Mouse (Mus musculus): ENCODE measurements around the gene Hoxc10. TPM values are rescaled to one million over a fixed set of nuclear protein-coding genes. Genes with fewer than 3 reads are reported as not detected.

The Hoxc10 gene
- polyA plus RNA-seq, 1 experiment from 2014 or later = 49.0 TPM

DNA sequence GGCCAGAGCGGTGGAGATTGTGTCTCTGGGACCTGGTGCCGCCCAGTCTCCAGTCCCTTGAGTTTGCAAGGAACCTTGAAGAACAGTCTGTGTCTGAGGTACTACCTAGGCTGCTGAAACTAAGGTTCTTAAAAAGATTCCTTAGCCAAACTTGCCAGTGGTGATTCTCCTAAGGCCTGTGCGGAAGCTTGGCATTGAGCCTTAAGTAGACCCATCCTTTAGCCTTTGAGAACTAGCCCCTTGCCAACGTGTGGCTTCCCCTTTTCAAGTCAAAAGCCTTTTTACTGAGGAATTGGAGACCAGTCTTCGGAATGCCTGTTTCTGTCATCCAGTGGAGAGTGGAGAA lies 23.2 kb upstream of the Hoxc10 start:
- 13% methylated on average over 5 of the region's 5 CpGs for WGBS
- H3K4me3 ChIP-seq (ENCODE audit: low read length) = peak overlapping the region; percentile 41
- peaks cover 97% of the 10 kb centered on the region for H3K27me3 ChIP-seq (ENCODE audit: insufficient read depth, low read length)
- H3K9ac ChIP-seq (replicated peaks; ENCODE audit: low read length) = no peak overlapping the region
- H3K36me3 ChIP-seq (ENCODE audit: insufficient read depth, low read length) = no peaks in the 10 kb centered on the region
- H3K9me3 ChIP-seq (ENCODE audit: low read length) = no peaks in the 10 kb centered on the region
- H3K4me2 ChIP-seq (replicated peaks; ENCODE audit: low read depth, low read length) = peak overlapping the region; percentile 60
- no peak overlapping the region for H3K27ac ChIP-seq (ENCODE audit: low read length)
- H3K4me1 ChIP-seq (ENCODE audit: insufficient read depth, low read length) = peaks cover 15% of the 10 kb centered on the region
- no peak for ATAC-seq (ENCODE audit: low FRiP score, low TSS enrichment)

DNA sequence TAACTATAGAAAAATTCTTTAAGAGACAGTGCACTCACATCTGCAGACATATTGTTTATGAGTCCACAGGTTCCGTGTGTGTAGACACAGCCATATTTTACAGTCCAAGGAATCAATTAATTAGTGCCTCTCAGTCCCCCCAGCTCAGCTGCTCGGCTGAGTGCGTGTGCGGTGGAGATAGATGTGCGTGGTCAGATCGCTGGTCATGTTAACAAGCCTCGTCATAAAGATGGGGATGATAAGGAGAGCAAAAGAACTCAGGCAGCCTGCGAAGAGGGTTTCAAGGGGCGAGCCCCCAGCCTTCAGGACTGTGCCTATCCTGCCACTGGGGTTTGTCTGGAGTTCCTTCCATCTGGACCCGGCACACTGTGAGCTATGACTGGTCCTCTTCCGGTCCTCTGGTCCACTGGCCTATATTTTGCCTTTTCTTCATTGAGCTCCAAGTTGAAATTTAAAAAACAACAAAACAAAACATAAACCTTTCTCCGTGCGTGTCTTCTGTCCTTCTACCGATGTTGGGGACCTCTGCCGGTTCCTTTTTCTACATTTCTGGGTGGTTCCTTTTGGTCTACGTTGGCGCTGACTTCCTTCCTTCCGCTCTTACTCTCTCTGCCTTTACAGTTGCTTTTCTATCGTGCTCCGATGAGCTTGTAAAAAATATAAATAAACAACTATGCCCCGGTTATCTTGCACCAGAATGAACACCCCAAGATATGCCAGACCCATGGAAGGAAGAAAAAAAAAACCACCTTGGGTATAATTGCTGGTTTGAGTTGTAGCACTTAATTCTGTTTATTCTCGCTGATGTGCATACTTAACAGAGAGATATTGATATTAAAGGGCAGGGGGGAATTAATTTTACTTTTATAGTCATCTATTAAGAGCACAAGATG lies 21.2 kb upstream of the Hoxc10 start:
- no peak overlapping the region for H3K27ac ChIP-seq (ENCODE audit: low read length)
- no peaks in the 10 kb centered on the region for H3K9me3 ChIP-seq (ENCODE audit: low read length)
- no peak for ATAC-seq (ENCODE audit: low FRiP score, low TSS enrichment)
- H3K36me3 ChIP-seq (ENCODE audit: insufficient read depth, low read length) = no peaks in the 10 kb centered on the region
- peaks cover 6% of the 10 kb centered on the region; the same call in 1 of the 2 replicates for H3K4me1 ChIP-seq (ENCODE audit: insufficient read depth, low read length)
- no peak overlapping the region for H3K4me3 ChIP-seq (ENCODE audit: low read length)
- H3K4me2 ChIP-seq (replicated peaks; ENCODE audit: low read depth, low read length) = no peak overlapping the region
- 16% methylated on average over 22 of the region's 22 CpGs for WGBS
- H3K9ac ChIP-seq (replicated peaks; ENCODE audit: low read length) = no peak overlapping the region
- H3K27me3 ChIP-seq (ENCODE audit: insufficient read depth, low read length) = peaks cover 97% of the 10 kb centered on the region

DNA sequence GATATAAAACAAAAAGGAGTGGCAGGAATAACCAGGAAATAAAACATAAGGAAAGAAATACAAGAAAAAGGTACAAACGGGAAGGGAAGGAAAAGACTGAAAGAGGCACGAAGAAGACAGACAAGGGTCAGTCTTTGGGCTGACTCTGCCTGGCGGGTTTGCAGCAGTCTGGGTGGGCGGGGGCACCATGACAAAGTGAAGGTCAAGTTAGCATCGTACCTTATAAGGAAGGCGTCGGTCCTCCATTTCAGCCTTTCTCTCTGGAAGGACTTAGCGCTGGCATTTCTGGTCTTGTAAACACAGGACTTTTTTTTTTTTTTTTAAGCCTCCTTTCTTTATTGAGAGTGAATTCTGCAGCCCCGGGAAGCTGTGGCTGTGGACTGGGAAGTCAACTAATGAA lies 19.3 kb upstream of the Hoxc10 start:
- no peak overlapping the region for H3K4me2 ChIP-seq (replicated peaks; ENCODE audit: low read depth, low read length)
- H3K4me3 ChIP-seq (ENCODE audit: low read length) = no peak overlapping the region
- H3K9ac ChIP-seq (replicated peaks; ENCODE audit: low read length) = no peak overlapping the region
- no peak overlapping the region for H3K27ac ChIP-seq (ENCODE audit: low read length)
- H3K36me3 ChIP-seq (ENCODE audit: insufficient read depth, low read length) = no peaks in the 10 kb centered on the region
- ATAC-seq (ENCODE audit: low FRiP score, low TSS enrichment) = no peak
- peaks cover 6% of the 10 kb centered on the region; the same call in 1 of the 2 replicates for H3K4me1 ChIP-seq (ENCODE audit: insufficient read depth, low read length)
- H3K27me3 ChIP-seq (ENCODE audit: insufficient read depth, low read length) = peaks cover 97% of the 10 kb centered on the region
- 6% methylated on average over 9 of the region's 9 CpGs for WGBS
- no peaks in the 10 kb centered on the region for H3K9me3 ChIP-seq (ENCODE audit: low read length)

DNA sequence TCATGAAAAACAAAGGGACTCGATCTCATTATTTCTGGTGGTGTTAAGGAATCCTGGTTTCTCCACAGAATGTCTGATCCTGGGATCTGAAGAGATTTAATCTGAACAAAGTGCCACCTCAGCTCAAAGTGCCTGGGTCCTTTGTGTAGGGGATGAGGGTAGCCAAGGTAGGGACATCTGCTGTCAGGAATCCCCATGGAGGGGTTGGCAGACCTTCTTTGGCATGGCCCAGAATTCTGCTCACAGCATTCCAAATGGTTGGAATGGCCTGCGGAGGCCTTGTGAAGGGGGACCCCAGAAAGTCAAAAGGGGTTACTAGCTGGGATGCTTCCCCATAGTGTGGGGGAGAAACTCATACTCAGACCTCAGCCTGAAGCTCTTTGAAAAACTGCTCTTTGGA lies 17.8 kb upstream of the Hoxc10 start:
- no peak overlapping the region for H3K9ac ChIP-seq (replicated peaks; ENCODE audit: low read length)
- no peak overlapping the region for H3K4me2 ChIP-seq (replicated peaks; ENCODE audit: low read depth, low read length)
- no peak overlapping the region for H3K27ac ChIP-seq (ENCODE audit: low read length)
- H3K36me3 ChIP-seq (ENCODE audit: insufficient read depth, low read length) = no peaks in the 10 kb centered on the region
- no peaks in the 10 kb centered on the region for H3K4me1 ChIP-seq (ENCODE audit: insufficient read depth, low read length)
- H3K4me3 ChIP-seq (ENCODE audit: low read length) = no peak overlapping the region
- 31% methylated on average over 2 of the region's 2 CpGs for WGBS
- H3K9me3 ChIP-seq (ENCODE audit: low read length) = no peaks in the 10 kb centered on the region
- ATAC-seq (ENCODE audit: low FRiP score, low TSS enrichment) = no peak
- H3K27me3 ChIP-seq (ENCODE audit: insufficient read depth, low read length) = peaks cover 96% of the 10 kb centered on the region

DNA sequence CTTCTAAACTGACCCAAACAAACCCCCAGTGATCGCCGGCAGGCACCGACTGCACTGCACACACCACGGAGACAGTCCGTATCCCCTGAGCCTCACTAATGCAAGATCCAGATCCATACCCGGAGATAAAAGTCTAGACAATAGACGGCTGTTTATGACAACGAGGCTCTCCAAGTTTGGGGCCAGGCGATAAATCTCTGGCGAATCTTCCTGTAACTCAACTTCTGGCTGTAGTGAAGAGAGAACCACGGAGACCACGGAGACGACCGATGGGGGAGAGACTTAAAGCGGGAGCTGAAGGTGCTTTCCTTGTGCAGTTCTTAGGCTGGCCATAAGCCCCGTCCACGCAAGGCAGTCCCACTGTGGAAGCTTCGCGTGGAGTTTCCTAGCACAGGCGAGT lies 16.9 kb upstream of the Hoxc10 start:
- no peak for ATAC-seq (ENCODE audit: low FRiP score, low TSS enrichment)
- Histone ChIP-seq H3K4me3 (ENCODE audit: low read length) (no peak overlapping the region), H3K27ac (ENCODE audit: low read length) (no peak overlapping the region), H3K27me3 (ENCODE audit: insufficient read depth, low read length) (peaks cover 95% of the 10 kb centered on the region), H3K9me3 (ENCODE audit: low read length) (no peaks in the 10 kb centered on the region), H3K9ac (replicated peaks; ENCODE audit: low read length) (no peak overlapping the region), H3K4me2 (replicated peaks; ENCODE audit: low read depth, low read length) (no peak overlapping the region), H3K36me3 (ENCODE audit: insufficient read depth, low read length) (no peaks in the 10 kb centered on the region), H3K4me1 (ENCODE audit: insufficient read depth, low read length) (no peaks in the 10 kb centered on the region)
- 6% methylated on average over 20 of the region's 20 CpGs for WGBS

DNA sequence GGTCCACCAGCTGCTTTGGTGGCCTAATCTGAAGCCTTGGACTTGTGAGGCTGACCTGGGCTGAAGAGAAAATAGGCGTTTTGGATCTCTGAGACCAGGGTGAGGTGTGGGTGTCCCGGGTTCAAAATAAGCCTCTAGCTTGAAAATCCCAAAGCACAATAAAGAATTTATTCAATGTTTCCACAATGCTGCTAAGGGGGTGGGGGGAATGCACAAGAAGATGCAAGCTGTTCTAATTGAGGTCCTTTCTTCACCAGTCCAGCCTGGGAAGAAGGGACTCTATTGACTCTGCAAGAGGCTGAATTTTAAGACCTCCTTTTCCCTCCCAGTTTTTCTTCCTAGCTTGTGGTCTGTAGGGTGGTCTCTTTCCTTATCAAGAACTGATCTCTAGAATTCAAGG lies 15.7 kb upstream of the Hoxc10 start:
- no peak overlapping the region for H3K4me2 ChIP-seq (replicated peaks; ENCODE audit: low read depth, low read length)
- no peaks in the 10 kb centered on the region for H3K9me3 ChIP-seq (ENCODE audit: low read length)
- no peak for ATAC-seq (ENCODE audit: low FRiP score, low TSS enrichment)
- 0 out of 2 replicates have a peak, but pooled peaks cover 4% of the 10 kb centered on the region for H3K4me1 ChIP-seq (ENCODE audit: insufficient read depth, low read length)
- WGBS = 26% methylated on average over 2 of the region's 2 CpGs
- no peak overlapping the region for H3K9ac ChIP-seq (replicated peaks; ENCODE audit: low read length)
- H3K36me3 ChIP-seq (ENCODE audit: insufficient read depth, low read length) = no peaks in the 10 kb centered on the region
- H3K4me3 ChIP-seq (ENCODE audit: low read length) = no peak overlapping the region
- H3K27me3 ChIP-seq (ENCODE audit: insufficient read depth, low read length) = peaks cover 84% of the 10 kb centered on the region
- H3K27ac ChIP-seq (ENCODE audit: low read length) = no peak overlapping the region

DNA sequence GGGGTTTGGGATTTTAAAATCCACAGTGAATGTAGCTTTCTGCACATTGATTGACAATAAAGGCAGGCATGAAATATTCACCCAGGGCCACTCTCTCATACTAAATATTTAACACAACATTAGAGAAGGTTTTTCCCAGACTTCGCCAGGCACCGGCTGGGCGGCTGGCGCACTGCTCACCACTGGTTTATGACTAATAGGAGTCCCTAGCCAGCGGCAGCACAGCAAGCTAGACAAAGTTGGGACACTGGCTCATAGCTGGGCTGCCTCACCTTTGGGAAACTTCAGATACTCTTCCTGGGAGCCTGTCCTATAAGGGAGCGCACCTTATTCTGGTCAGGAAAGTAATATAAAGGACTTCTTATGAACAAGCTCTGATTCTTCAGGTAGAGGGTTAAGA lies 13.0 kb upstream of the Hoxc10 start:
- WGBS = 35% methylated on average over 6 of the region's 6 CpGs
- peaks cover 73% of the 10 kb centered on the region for H3K27me3 ChIP-seq (ENCODE audit: insufficient read depth, low read length)
- H3K36me3 ChIP-seq (ENCODE audit: insufficient read depth, low read length) = no peaks in the 10 kb centered on the region
- H3K4me1 ChIP-seq (ENCODE audit: insufficient read depth, low read length) = peaks cover 30% of the 10 kb centered on the region
- H3K4me3 ChIP-seq (ENCODE audit: low read length) = 0 out of 2 replicates have a peak overlapping the region, but pooled peaks have one; percentile 14
- no peak for ATAC-seq (ENCODE audit: low FRiP score, low TSS enrichment)
- no peaks in the 10 kb centered on the region for H3K9me3 ChIP-seq (ENCODE audit: low read length)
- peak overlapping the region; percentile 83 for H3K4me2 ChIP-seq (replicated peaks; ENCODE audit: low read depth, low read length)
- no peak overlapping the region for H3K9ac ChIP-seq (replicated peaks; ENCODE audit: low read length)
- H3K27ac ChIP-seq (ENCODE audit: low read length) = no peak overlapping the region

DNA sequence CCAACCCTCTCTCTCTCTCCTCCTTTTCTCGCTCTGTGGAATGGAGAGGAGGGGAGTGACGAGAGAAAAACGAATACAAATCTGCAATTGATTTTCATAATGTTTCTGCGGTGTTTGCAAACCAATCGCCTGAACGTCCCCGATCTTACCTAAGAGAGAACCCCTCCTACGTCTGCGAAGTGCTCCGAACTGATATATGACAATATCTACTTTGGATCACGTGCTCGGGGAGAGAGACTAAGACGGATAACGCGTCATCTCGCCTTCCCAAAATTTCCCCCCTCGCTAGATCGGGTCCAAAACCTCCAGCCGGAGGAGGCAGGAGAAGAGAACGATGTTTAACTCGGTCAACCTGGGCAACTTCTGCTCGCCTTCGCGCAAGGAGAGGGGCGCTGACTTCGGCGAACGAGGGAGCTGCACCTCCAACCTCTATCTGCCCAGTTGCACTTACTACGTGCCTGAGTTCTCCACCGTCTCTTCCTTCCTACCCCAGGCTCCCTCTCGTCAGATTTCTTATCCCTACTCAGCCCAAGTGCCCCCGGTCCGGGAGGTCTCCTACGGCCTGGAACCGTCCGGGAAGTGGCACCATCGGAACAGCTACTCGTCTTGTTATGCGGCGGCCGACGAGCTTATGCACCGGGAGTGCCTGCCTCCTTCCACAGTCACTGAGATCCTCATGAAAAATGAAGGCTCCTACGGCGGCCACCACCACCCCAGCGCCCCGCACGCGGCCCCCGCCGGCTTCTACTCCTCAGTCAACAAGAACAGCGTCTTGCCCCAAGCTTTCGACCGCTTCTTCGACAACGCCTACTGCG lies 12.2 kb upstream of the Hoxc10 start, which contains the start of gene Hoxc11:
Gene Hoxc11, plus strand, starts transcription at position 236 of the 815 bp plus-strand sequence.
- Histone ChIP-seq H3K27ac (ENCODE audit: low read length) (peak within 1 kb of the TSS; percentile 91), H3K4me1 (ENCODE audit: insufficient read depth, low read length) (peaks cover 33% of the 10 kb centered on the region), H3K4me3 (ENCODE audit: low read length) (peak within 1 kb of the TSS; percentile 62), H3K9me3 (ENCODE audit: low read length) (no peaks in the 10 kb centered on the region), H3K36me3 (ENCODE audit: insufficient read depth, low read length) (no peaks in the 10 kb centered on the region), H3K9ac (replicated peaks; ENCODE audit: low read length) (peak within 1 kb of the TSS; percentile 88), H3K27me3 (ENCODE audit: insufficient read depth, low read length) (peaks cover 65% of the 10 kb centered on the region), H3K4me2 (replicated peaks; ENCODE audit: low read depth, low read length) (peak within 1 kb of the TSS; percentile 83)
- ATAC-seq (ENCODE audit: low FRiP score, low TSS enrichment) = peak; percentile 25; the same call in 1 of the 2 replicates
- under 1% methylated on average over 57 of the region's 57 CpGs for WGBS

DNA sequence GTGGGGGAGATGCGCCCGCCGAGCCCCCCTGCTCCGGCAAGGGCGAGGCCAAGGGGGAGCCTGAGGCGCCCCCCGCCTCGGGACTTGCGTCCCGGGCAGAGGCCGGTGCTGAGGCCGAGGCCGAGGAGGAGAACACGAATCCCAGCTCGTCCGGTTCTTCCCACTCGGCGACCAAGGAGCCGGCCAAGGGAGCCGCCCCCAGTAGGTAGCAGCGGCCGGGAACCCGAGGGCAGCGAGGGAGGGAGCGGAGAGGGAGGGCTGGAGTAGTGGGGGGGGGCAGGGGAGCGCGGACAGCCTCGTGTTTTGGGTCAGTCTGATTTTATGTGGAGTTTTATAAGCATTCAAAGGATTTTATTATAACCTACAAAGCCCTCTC lies 11.6 kb upstream of the Hoxc10 start:
- under 1% methylated on average over 28 of the region's 28 CpGs for WGBS
- Histone ChIP-seq H3K9me3 (ENCODE audit: low read length) (no peaks in the 10 kb centered on the region), H3K4me3 (ENCODE audit: low read length) (peak overlapping the region; percentile 62), H3K27me3 (ENCODE audit: insufficient read depth, low read length) (peaks cover 59% of the 10 kb centered on the region), H3K36me3 (ENCODE audit: insufficient read depth, low read length) (no peaks in the 10 kb centered on the region), H3K27ac (ENCODE audit: low read length) (peak overlapping the region; percentile 91), H3K9ac (replicated peaks; ENCODE audit: low read length) (peak overlapping the region; percentile 88), H3K4me1 (ENCODE audit: insufficient read depth, low read length) (peaks cover 35% of the 10 kb centered on the region), H3K4me2 (replicated peaks; ENCODE audit: low read depth, low read length) (peak overlapping the region; percentile 83)
- ATAC-seq (ENCODE audit: low FRiP score, low TSS enrichment) = peak; percentile 20; the same call in 1 of the 2 replicates
